Comparison of ENCODE assay signal across 34 mouse cellular contexts in genomic region chr11:109091821-109092220, GRCm38 (mm10). TPM values are rescaled to one million over a fixed set of nuclear protein-coding genes. Genes with fewer than 3 reads are reported as not detected.
A peak's percentile ranks its signal among the peaks of the same experiment; 100 is the strongest.
DNase-seq lines count a peak whose midpoint lies in the region; ATAC-seq and TF ChIP-seq lines count a peak whose summit lies in the region.
"Had no signal": no experiment of that assay in that cellular context is flagged by ENCODE, and none has a peak within 500 bp of the region (broad histone marks: within the 10 kb centered on the region; RNA-seq: fewer than 3 reads in every experiment).

No protein-coding gene starts in this region.

- TF ChIP-seq POLR2A in olfactory bulb, adult 2 months (IDR thresholded peaks at IDR 0.05; ENCODE audit: insufficient read depth, low read depth, low read length), result no peak

- ATAC-seq in hindbrain, embryonic 13.5 days (ENCODE audit: low FRiP score), result no peak
- no peak for ATAC-seq in liver, embryonic 12.5 days
- ATAC-seq: CD4-positive, CD25-positive, alpha-beta regulatory T cell, adult 4 months; forebrain, embryonic 14.5 days; hindbrain, postnatal 0 days; intestine, postnatal 0 days had no signal

- H3K4me1 ChIP-seq in hindbrain, embryonic 10.5 days (replicated peaks), result peaks cover 17% of the 10 kb centered on the region; the same call in 1 of the 2 replicates
- H3K4me1 ChIP-seq in hindbrain, embryonic 13.5 days (replicated peaks), result no peaks in the 10 kb centered on the region
- H3K4me1 ChIP-seq in olfactory bulb, adult 2 months (ENCODE audit: control insufficient read depth, insufficient read depth, low read length), result peaks cover 7% of the 10 kb centered on the region
- H3K4me1 ChIP-seq in liver, embryonic 12.5 days, result no peaks in the 10 kb centered on the region; the same call in 1 of the 2 replicates

- DNase-seq in adrenal gland, adult 8-10 months, result peak; percentile 17
- DNase-seq in adrenal gland, postnatal 25 days, result no peak
- no peak for DNase-seq in hindbrain, embryonic 10.5 days (ENCODE audit: low spot score)
- peak; percentile 21 for DNase-seq in right cerebral cortex, adult 18-20 months
- DNase-seq in right cerebral cortex, postnatal 4 days, result no peak
- DNase-seq: cerebellum, adult 11-12 months; cerebellum, adult 8-10 months; cerebellum, postnatal 10 days; gastrocnemius, adult 2 months; gastrocnemius, postnatal 14 days; heart, adult 11 months had no signal

- H3K4me2 ChIP-seq in hindbrain, embryonic 13.5 days, result no peak overlapping the region
- H3K4me2 ChIP-seq in liver, embryonic 12.5 days, result no peak overlapping the region
- H3K4me2 ChIP-seq: heart, embryonic 11.5 days; hindbrain, embryonic 14.5 days had no signal

- no peaks in the 10 kb centered on the region for H3K36me3 ChIP-seq in hindbrain, embryonic 10.5 days
- no peaks in the 10 kb centered on the region for H3K36me3 ChIP-seq in hindbrain, embryonic 13.5 days
- no peaks in the 10 kb centered on the region for H3K36me3 ChIP-seq in liver, embryonic 12.5 days

- H3K4me3 ChIP-seq in hindbrain, embryonic 10.5 days, result no peak overlapping the region
- H3K4me3 ChIP-seq in hindbrain, embryonic 13.5 days, result no peak overlapping the region
- no peak overlapping the region for H3K4me3 ChIP-seq in olfactory bulb, adult 2 months (ENCODE audit: insufficient read depth, low read depth, low read length)
- H3K4me3 ChIP-seq in liver, embryonic 12.5 days, result no peak overlapping the region
- H3K4me3 ChIP-seq: gastrocnemius, adult 2 months had no signal

- WGBS in hindbrain, embryonic 10.5 days, result 54% methylated on average over 5 of the region's 5 CpGs
- 60% methylated on average over 5 of the region's 5 CpGs for WGBS in hindbrain, embryonic 13.5 days
- WGBS in olfactory bulb, adult 2 months, result 10% methylated on average over 5 of the region's 5 CpGs
- 26% methylated on average over 5 of the region's 5 CpGs for whole genome bisulfite sequencing in liver, embryonic 12.5 days (ENCODE audit: insufficient replicate concordance)

- no peak for TF ChIP-seq CTCF in olfactory bulb, adult 2 months (IDR thresholded peaks at IDR 0.05; ENCODE audit: insufficient read depth, low read depth, low read length)

- H3K27ac ChIP-seq in hindbrain, embryonic 10.5 days, result peak overlapping the region; percentile 17
- no peak overlapping the region for H3K27ac ChIP-seq in hindbrain, embryonic 13.5 days
- H3K27ac ChIP-seq in olfactory bulb, adult 2 months (ENCODE audit: insufficient read depth, low read depth, low read length), result peak overlapping the region; percentile 59
- H3K27ac ChIP-seq in liver, embryonic 12.5 days, result no peak overlapping the region
- H3K27ac ChIP-seq: gastrocnemius, adult 2 months; hindbrain, embryonic 14.5 days; hindbrain, postnatal 0 days had no signal

- H3K9me3 ChIP-seq in hindbrain, embryonic 10.5 days, result no peaks in the 10 kb centered on the region
- H3K9me3 ChIP-seq in hindbrain, embryonic 13.5 days, result no peaks in the 10 kb centered on the region
- H3K9me3 ChIP-seq in liver, embryonic 12.5 days (replicated peaks), result no peaks in the 10 kb centered on the region

- no peaks in the 10 kb centered on the region for H3K27me3 ChIP-seq in hindbrain, embryonic 10.5 days (ENCODE audit: insufficient read depth, poor library complexity, severe bottlenecking)
- H3K27me3 ChIP-seq in hindbrain, embryonic 13.5 days, result no peaks in the 10 kb centered on the region
- H3K27me3 ChIP-seq in liver, embryonic 12.5 days (replicated peaks), result no peaks in the 10 kb centered on the region

- no peak overlapping the region for H3K9ac ChIP-seq in hindbrain, embryonic 13.5 days
- H3K9ac ChIP-seq in liver, embryonic 12.5 days, result no peak overlapping the region
- H3K9ac ChIP-seq: hindbrain, embryonic 14.5 days had no signal

RNA-seq across cellular contexts. Expression of gene E030025P04Rik, which starts 52.3 kb away (rescaled TPM):
- not detected for total RNA-seq in adrenal gland, adult 8-10 months (2022)
- not detected in 2 replicates for total RNA-seq in adrenal gland, postnatal 25 days (2021)
- polyA plus RNA-seq in hindbrain, embryonic 10.5 days (2016; fragmentation: Nextera tagmentation; extraction: Ambion mirVana), result not detected in 2 replicates
- polyA plus RNA-seq in hindbrain, embryonic 13.5 days (2015; fragmentation: Nextera tagmentation; extraction: Ambion mirVana), result not detected in 2 replicates
- not detected in 2 replicates for polyA plus RNA-seq in olfactory bulb, adult 2 months (2012; ENCODE audit: insufficient read depth, insufficient read length, low replicate concordance, missing spikeins)
- polyA plus RNA-seq in liver, embryonic 12.5 days (2016; fragmentation: Nextera tagmentation; extraction: Ambion mirVana), result not detected in 2 replicates
- total RNA-seq: adrenal gland, postnatal 4 days; gastrocnemius, adult 2 months; gastrocnemius, postnatal 14 days; gastrocnemius, postnatal 4 days; heart, adult 8-10 months; heart, postnatal 25 days; hematopoietic stem cell, adult 5-6 weeks; hindbrain, postnatal 0 days; MEL had no signal
- polyA plus RNA-seq: brain, embryonic 14.5 days; C2C12; CD4-positive, CD25-positive, alpha-beta regulatory T cell, adult 4 months; embryonic facial prominence, embryonic 11.5 days; embryonic facial prominence, embryonic 14.5 days; forebrain, embryonic 11.5 days; forebrain, embryonic 14.5 days; heart, embryonic 11.5 days; heart, embryonic 14.5 days; heart, postnatal 0 days; hindbrain, embryonic 14.5 days; hindbrain, postnatal 0 days; intestine, embryonic 14.5 days; intestine, postnatal 0 days had no signal

Comparison
In these comparisons a context has a peak if more than half of its experiments do, and no peak if none do; other contexts are left out.
1. DNase-seq: peak in adrenal gland, adult 8-10 months (single experiment) and right cerebral cortex, adult 18-20 months (single experiment); none in adrenal gland, postnatal 25 days (single experiment), hindbrain, embryonic 10.5 days (single experiment) and right cerebral cortex, postnatal 4 days (single experiment).
2. H3K27ac ChIP-seq: peak in hindbrain, embryonic 10.5 days (single experiment) and olfactory bulb, adult 2 months (single experiment); none in hindbrain, embryonic 13.5 days (single experiment) and liver, embryonic 12.5 days (single experiment).